Mouse (Mus musculus) megakaryocyte, adult 5-6 weeks (primary cell): ENCODE results near the gene Zfyve21. TPM values are rescaled to one million over a fixed set of nuclear protein-coding genes. Genes with fewer than 3 reads are reported as not detected.
A peak's percentile ranks its signal among the peaks of the same experiment; 100 is the strongest.

ENCODE experiments used
- ATAC-seq: 2 replicates; pipeline ENCODE4 v1.8.0; 2016; ENCODE audit warnings: mild to moderate bottlenecking, inconsistent platforms; ENCODE audit not compliant: poor library complexity, severe bottlenecking
- total RNA-seq, 2 experiments: library from RNA; stranded (forward) in 1 of 2; stranded (reverse) in 1 of 2; fragments of 153-499, 151-499 nt in 1 of 2; fragments of 221-1000, 200-1000 nt in 1 of 2; gene quantifications; 2 replicates each; pipeline versions ENCODE4 v1.2.3 to v1.2.4; 2015 to 2017

The Zfyve21 gene
- 10.5 and 14.8 TPM in 2 replicates for total RNA-seq (2015)
- 7.4 and 11.0 TPM in 2 replicates for total RNA-seq (2017)

- peak; percentile 84 for ATAC-seq
These were observed at the start of gene Zfyve21, which contains the start of gene Xrcc3 for GRCm38 (mm10) chr12:111813766-111814617. Zfyve21 (plus strand) TSS chr12:111814170. Xrcc3 (minus strand) TSS chr12:111813873.

GRCm38 (mm10) chr12:111766313-111767236, 47.4 kb upstream of the Zfyve21 start:
- no peak for ATAC-seq

- no peak for ATAC-seq
These were observed 45.5 kb upstream of the Zfyve21 start for GRCm38 (mm10) chr12:111768322-111768928.

- no peak for ATAC-seq
These were observed 44.7 kb upstream of the Zfyve21 start for GRCm38 (mm10) chr12:111769306-111769705.

- no peak for ATAC-seq
These were observed 44.0 kb upstream of the Zfyve21 start for GRCm38 (mm10) chr12:111769816-111770577.

GRCm38 (mm10) chr12:111770651-111771050, 43.3 kb upstream of the Zfyve21 start:
- no peak for ATAC-seq

- ATAC-seq: no peak
These were observed 39.8 kb upstream of the Zfyve21 start for GRCm38 (mm10) chr12:111774156-111774555.

- no peak for ATAC-seq
These were observed 39.1 kb upstream of the Zfyve21 start for GRCm38 (mm10) chr12:111774845-111775244.

GRCm38 (mm10) chr12:111777919-111778318, 36.1 kb upstream of the Zfyve21 start:
- ATAC-seq: no peak

- no peak for ATAC-seq
These were observed 34.4 kb upstream of the Zfyve21 start for GRCm38 (mm10) chr12:111779544-111779943.

- no peak for ATAC-seq
These were observed 28.8 kb upstream of the Zfyve21 start for GRCm38 (mm10) chr12:111785174-111785573.

- no peak for ATAC-seq
These were observed 27.0 kb upstream of the Zfyve21 start for GRCm38 (mm10) chr12:111787015-111787414.

- ATAC-seq: no peak
These were observed 23.9 kb upstream of the Zfyve21 start for GRCm38 (mm10) chr12:111790090-111790489.

- no peak for ATAC-seq
These were observed 23.3 kb upstream of the Zfyve21 start for GRCm38 (mm10) chr12:111790631-111791030.

GRCm38 (mm10) chr12:111791474-111792104, 22.4 kb upstream of the Zfyve21 start:
- ATAC-seq: no peak

GRCm38 (mm10) chr12:111794102-111794501, 19.9 kb upstream of the Zfyve21 start:
- no peak for ATAC-seq

GRCm38 (mm10) chr12:111794526-111795179, 19.3 kb upstream of the Zfyve21 start:
- no peak for ATAC-seq

GRCm38 (mm10) chr12:111795180-111795895, 18.6 kb upstream of the Zfyve21 start:
- no peak for ATAC-seq

GRCm38 (mm10) chr12:111797251-111797650, 16.7 kb upstream of the Zfyve21 start:
- no peak for ATAC-seq
